Mouse (Mus musculus) adrenal gland, adult 2 months (tissue): ENCODE measurements at regions not wholly inside any gene's neighbourhood (a gene's known extent, or its start where the extent isn't known, plus 50 kb on each side); places are given as distances from the start of the nearest gene placed in this dataset.

Experiments used
- DNase-seq: peaks from one replicate; pipeline ENCODE4 v3.0.0; 2021

GRCm38 (mm10) chr13:111939534-111940115 lies 130.8 kb upstream of the Map3k1 start:
- DNase-seq = no peak

GRCm38 (mm10) chr13:111940275-111940674 lies 131.5 kb upstream of the Map3k1 start:
- DNase-seq = no peak

GRCm38 (mm10) chr13:111940796-111941513 lies 132.2 kb upstream of the Map3k1 start:
- no peak for DNase-seq

GRCm38 (mm10) chr13:111941946-111942345 lies 133.2 kb upstream of the Map3k1 start:
- no peak for DNase-seq

GRCm38 (mm10) chr13:111943392-111944088 lies 134.7 kb upstream of the Map3k1 start:
- DNase-seq = peak; percentile 50

- no peak for DNase-seq
Measured at GRCm38 (mm10) chr13:111944089-111944406, 135.3 kb upstream of the Map3k1 start.

GRCm38 (mm10) chr13:111946271-111946670 lies 137.5 kb upstream of the Map3k1 start:
- no peak for DNase-seq

GRCm38 (mm10) chr13:111946811-111947210 lies 138.0 kb upstream of the Map3k1 start:
- peak; percentile 76 for DNase-seq

GRCm38 (mm10) chr13:111948395-111948794 lies 139.6 kb upstream of the Map3k1 start:
- no peak for DNase-seq

- DNase-seq = no peak
Measured at GRCm38 (mm10) chr13:111950042-111950441, 141.2 kb upstream of the Map3k1 start.

GRCm38 (mm10) chr13:111953860-111954519 lies 145.2 kb upstream of the Map3k1 start:
- no peak for DNase-seq

- no peak for DNase-seq
Measured at GRCm38 (mm10) chr13:111954520-111954884, 145.7 kb upstream of the Map3k1 start.

GRCm38 (mm10) chr13:111957118-111957517 lies 148.3 kb upstream of the Map3k1 start:
- DNase-seq = no peak

- DNase-seq = no peak
Measured at GRCm38 (mm10) chr13:111957674-111958273, 149.0 kb upstream of the Map3k1 start.

GRCm38 (mm10) chr13:111958421-111958820 lies 149.6 kb upstream of the Map3k1 start:
- DNase-seq = no peak

- no peak for DNase-seq
Measured at GRCm38 (mm10) chr13:111960036-111960435, 151.2 kb upstream of the Map3k1 start.

- DNase-seq = no peak
Measured at GRCm38 (mm10) chr13:111961423-111961822, 152.6 kb upstream of the Map3k1 start.

GRCm38 (mm10) chr13:111962155-111962554 lies 153.4 kb upstream of the Map3k1 start:
- DNase-seq = no peak

- peak; percentile 78 for DNase-seq
Measured at GRCm38 (mm10) chr13:111966113-111966512, 157.3 kb upstream of the Map3k1 start.

GRCm38 (mm10) chr13:111966627-111967026 lies 157.8 kb upstream of the Map3k1 start:
- DNase-seq = no peak

- DNase-seq = no peak
Measured at GRCm38 (mm10) chr13:111968197-111968596, 159.4 kb upstream of the Map3k1 start.

- no peak for DNase-seq
Measured at GRCm38 (mm10) chr13:111974282-111974681, 165.5 kb upstream of the Map3k1 start.

GRCm38 (mm10) chr13:111975549-111975948 lies 166.8 kb upstream of the Map3k1 start:
- DNase-seq = no peak
